Mouse (Mus musculus): ENCODE measurements around the gene Lgals7.

GRCm38 (mm10) chr7:28897661-28898060 lies 34.0 kb downstream of the Lgals7 start:
- no peak for TF ChIP-seq CTCF (IDR thresholded peaks at IDR 0.05; ENCODE audit: low read depth)
- TF ChIP-seq EP300 (IDR thresholded peaks at IDR 0.05; ENCODE audit: low read depth), result no peak
